Mouse (Mus musculus) right cerebral cortex, adult 18-20 months (tissue): Measurements from ENCODE around the gene Mrpl42.
A peak's percentile ranks its signal among the peaks of the same experiment; 100 is the strongest.

ENCODE experiments used
- DNase-seq: peaks from one replicate; pipeline ENCODE4 v3.0.0; 2022; ENCODE audit warnings: mixed read lengths

Mrpl42 gene

DNA sequence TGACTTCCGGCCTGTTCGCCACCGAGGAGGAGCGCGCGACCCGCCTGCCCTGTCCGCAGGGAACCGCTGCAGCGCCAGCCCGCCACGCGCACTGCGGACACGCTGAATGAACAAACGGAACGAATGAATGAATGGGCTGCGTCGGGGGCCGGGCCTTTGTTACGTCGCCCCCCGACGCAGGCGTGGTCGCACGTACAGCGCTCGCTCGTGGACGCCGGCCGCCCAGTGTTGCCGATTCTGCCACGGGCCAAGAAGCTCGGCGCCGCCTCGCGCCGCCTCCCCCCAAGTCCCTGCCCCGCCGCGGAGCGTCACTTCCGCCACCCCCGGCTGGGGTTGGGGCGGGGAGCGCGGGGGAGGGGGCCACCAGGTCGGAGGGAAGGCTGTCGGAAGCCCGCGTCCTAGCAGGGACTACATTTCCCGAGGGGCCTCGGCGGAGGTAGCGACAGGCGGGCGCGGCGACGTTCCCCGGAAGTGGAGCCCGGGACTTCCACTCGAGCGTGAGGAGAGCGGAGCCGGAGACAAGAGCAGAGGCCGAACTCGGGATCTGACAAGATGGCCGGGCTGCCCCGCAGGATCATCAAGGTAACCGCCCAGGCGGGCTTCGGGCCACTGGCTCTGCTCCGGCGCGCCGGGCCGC, 13.0 kb upstream of the Mrpl42 start, which contains the start of gene Ube2n:
TSS of gene Ube2n (plus strand) at position 490 of the 637 bp plus-strand sequence.
- peak; percentile 99 for DNase-seq

DNA sequence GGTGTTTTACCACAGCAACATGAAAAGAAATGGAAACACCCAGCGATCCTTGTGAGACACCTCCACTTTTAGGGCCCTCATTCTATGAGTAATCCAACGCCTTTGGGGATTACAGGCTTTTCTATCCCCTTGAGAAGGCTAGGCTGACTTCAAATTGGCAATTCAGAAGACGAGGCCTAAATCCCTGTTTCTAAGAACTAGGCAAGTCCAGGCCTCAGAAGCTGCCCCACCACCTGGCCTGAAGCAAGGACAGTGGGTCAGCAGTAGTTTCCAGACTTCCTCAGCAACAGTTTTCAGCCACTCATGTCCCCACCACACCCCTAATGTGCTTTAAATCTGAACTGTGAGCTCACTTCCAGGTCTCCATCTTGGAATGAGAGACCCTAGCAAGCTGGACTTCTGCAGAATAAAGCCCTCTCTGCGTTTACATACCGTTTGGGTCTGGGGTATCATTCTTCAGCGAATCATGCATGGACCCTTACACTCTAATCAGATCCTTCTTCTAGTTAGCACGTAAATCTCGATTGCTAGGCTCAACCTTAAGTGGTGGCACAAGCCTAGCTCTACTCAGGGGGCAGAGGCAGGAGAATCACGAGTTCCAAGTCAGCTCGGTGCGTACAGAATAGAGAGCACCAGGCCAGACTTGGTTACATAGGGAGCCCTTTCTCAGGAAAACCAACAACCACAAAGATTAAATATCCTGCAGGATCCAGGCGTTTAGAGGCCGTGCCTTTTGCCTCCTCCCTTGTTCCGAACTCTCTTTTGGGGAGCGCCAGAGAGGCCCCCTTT, 12.2 kb upstream of the Mrpl42 start:
- no peak for DNase-seq

DNA sequence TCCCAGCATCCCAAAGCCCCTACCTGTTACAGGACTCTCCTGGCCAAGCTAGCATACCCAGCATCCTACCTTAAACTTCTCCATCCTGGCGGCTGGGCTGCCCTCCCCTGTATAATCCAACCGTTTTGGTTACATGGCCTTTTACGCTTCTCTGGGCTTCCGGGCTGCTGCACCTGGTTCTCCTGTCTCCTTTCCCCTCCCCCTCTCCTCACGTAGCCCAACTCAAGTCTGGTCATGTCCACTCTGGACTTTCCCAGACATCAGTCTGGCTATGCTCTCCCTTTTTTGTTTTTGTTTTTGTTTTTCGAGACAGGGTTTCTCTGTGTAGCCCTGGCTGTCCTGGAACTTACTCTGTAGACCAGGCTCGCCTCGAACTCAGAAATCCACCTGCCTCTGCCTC, 10.9 kb upstream of the Mrpl42 start:
- DNase-seq: no peak

GRCm38 (mm10) chr10:95509263-95509662, 7.5 kb upstream of the Mrpl42 start:
- DNase-seq: no peak

- DNase-seq: no peak
Observed at GRCm38 (mm10) chr10:95508793-95509192, 7.1 kb upstream of the Mrpl42 start.

GRCm38 (mm10) chr10:95508126-95508525, 6.4 kb upstream of the Mrpl42 start:
- no peak for DNase-seq

DNA sequence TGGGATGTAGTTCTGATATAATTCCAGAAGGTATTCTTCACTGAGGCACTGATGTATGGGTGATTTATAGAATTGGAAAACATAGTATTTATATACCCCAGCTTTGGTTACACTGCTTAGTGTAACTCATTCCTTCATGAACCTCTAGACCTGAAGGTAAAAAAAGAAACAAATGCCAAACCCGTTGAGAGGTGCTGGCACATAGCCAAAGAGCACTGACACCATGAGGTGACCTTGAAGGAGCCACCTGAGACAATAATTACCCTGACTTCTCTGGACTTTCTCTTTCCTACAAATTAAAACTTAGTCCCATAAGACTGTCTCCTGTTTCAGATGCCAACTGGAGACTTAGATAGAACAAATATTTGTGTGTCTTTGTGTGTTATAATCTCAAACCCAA, 2.6 kb upstream of the Mrpl42 start:
- DNase-seq: no peak

DNA sequence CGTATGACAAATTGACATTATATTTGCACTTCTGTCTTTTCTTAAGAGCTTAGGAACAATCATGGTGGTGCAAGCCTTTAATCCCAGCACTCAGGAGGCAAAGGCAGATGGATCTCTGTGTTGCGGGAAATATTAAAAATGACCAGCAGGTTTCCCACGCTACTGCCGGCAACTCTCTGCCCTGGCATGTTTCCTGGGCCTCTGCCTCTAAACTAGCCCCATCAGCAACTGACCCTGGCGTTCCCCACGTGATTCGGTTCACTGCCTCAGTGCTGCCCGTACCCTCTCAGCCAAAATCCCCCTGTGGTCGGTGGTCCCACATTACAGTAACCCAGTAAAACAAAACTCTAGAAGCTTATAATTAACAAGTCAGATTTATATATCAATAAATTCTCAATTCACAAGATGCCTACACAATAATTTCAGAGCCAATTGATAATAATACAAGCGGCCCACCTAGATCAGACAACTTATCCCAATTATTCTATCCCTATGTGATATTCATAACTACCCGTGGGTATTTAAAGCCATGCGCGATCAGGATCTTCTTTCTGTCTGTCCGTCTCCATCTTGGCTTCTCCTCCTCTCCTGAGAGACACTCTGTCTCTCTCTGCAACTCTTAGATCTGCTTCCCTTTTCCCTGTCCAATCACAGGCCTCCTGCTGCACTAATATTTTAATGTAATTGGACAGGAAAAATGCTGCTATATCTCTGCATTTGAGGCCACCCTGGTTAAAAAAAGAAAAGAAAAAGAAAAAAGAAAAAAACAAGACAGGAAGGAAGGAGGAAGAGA, 1.9 kb upstream of the Mrpl42 start:
- DNase-seq: no peak

DNA sequence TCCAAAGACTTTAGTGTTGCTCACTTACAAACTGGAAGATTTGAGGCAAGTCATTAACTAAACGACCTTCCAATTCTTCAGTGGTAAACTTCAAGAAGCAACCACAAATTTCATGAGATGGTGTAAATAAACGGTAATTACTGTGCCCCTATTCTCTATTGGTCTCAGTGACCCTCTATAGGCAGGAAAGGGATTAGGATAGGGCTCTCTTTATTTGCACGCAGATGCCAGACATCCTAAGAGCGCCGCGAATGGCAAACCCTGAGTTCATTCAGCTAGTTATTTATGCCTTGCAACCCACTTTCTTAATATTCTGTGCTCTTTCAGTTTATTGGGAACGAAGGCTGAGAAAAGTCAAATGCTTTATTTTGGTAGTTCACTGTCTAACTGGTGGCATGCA, 707 bp downstream of the Mrpl42 start:
- DNase-seq: no peak

- DNase-seq: no peak
Observed at GRCm38 (mm10) chr10:95494268-95494667, 7.5 kb downstream of the Mrpl42 start.

GRCm38 (mm10) chr10:95489653-95490052, 12.1 kb downstream of the Mrpl42 start:
- DNase-seq: no peak

DNA sequence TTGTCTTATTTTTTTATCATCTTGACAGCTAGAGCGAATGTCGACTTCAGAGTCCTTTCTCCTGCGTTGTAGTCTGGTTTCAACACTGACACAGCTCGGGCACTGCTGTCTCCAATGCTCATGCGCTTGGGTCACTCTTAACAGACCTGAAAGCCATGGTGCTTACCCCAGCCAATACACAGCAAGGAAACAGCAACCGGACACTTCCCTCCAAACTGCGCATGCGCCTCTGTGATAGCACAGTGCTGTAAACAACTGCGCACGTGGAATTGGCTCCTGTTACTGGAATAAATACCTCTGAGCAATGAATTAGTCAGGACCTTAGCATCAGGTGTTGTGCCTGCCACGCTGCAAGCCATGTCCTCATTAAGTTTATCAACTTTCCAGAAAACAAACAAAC, 24.2 kb downstream of the Mrpl42 start:
- no peak for DNase-seq

DNA sequence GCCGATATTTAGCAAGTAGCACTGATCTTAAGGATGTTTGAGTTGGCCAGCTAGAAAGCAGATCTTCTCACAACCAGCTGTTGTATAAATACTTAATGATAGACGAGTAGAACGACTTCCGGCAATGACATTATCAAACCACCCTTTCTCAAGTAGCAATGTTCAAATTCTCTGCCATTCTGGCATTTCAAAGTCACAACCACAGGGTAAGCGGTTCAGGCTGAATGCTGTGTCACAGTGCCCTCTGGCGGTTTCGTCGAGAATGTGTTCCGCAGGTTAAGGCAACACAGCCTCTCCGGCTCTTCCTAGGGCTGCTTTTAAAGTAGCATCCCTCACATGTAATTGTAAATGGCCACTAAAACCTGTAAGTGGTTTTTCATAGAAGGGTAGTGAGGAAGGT, 25.8 kb downstream of the Mrpl42 start:
- DNase-seq: peak; percentile 80

- peak; percentile 38 for DNase-seq
Observed at GRCm38 (mm10) chr10:95471889-95472547, 29.7 kb downstream of the Mrpl42 start.

DNA sequence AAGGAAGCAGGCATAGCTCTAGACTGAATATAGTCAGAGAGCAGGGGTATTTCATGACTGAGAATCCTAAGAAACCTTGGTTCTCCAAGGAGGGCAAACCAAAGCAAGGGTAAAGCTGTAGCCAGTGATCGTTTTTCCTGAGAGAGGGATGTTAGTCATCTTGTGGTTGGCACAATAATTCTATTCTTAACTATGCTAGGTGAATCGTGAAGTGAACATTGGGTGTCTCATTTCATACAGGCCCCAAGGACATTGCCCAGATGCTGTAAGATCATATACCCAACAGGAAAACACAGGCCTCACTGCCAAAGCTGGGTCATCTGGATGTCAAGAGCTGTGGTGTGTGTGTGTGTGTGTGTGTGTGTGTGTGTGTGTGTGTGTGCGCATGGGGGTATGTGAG, 30.6 kb downstream of the Mrpl42 start:
- no peak for DNase-seq

GRCm38 (mm10) chr10:95468894-95469293, 32.8 kb downstream of the Mrpl42 start:
- DNase-seq: no peak

- no peak for DNase-seq
Observed at GRCm38 (mm10) chr10:95465485-95465896, 36.2 kb downstream of the Mrpl42 start.

GRCm38 (mm10) chr10:95464527-95464926, 37.2 kb downstream of the Mrpl42 start:
- no peak for DNase-seq

DNA sequence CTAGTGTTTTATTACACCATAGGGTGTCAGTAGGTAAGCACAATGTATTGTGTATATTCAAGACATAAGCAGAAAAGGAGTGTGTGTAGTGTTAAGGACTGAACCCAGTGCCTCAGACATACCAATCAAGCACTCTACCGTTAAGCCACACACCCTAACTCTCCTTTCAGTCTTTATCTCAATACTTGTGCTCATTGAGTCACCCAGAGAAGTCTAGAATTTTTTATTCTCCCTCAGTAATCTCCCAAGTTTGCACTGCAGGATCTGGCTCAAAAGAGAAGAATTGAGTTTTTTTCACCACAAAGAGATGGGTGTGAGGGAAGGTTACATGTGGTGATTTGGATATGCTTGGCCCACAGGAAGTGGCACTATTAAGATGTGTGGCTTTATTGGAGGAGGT, 39.5 kb downstream of the Mrpl42 start:
- no peak for DNase-seq

- no peak for DNase-seq
Observed at GRCm38 (mm10) chr10:95461053-95461553, 40.6 kb downstream of the Mrpl42 start.

DNA sequence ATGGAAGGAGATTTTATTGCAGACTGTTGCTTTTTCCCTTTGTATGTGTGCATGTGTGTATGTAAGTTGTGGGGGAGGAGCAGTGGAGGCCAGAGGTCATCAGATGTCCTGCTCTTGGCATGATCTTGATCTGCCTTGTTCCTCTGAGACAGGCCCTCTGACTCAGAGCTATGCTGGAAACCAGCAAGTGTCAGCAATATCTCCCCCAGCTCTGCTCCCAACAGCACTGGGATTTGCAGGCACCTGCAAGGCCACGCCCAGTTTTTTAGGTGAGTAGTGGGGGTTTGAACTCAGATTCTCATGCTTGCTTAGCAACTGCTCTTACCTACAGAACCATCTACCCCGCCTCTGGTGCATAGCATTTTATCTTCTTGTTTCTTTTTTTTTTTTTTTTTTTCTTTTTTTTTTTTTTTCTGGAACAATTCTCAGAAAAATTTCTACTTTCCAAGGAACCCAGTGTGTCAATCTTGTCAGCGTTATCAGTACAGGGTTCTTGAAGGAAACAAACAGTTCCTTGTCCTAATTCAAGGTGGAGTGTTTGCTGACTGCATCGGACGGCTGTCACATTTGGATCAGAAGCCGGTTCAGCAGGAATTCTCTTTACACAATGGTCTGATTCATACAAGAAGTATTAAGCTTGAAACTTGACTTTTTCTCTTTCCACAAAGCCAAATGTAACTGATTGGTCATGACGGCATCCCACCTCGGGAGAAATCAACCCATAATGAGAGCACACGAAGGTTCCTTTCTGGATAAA, 43.5 kb downstream of the Mrpl42 start:
- DNase-seq: no peak
